Mouse (Mus musculus) lung, postnatal 0 days (tissue): ENCODE data around the gene Elob.

Source experiments
- CTCF ChIP-seq: IDR thresholded peaks from 2 replicates; pipeline ENCODE4 v1.5.1; 2016; ENCODE audit warnings: antibody characterized with exemption, mild to moderate bottlenecking
- EP300 ChIP-seq: IDR thresholded peaks from 2 replicates; pipeline ENCODE4 v1.6.1; 2016; ENCODE audit warnings: antibody characterized with exemption, mild to moderate bottlenecking, control low read depth

DNA sequence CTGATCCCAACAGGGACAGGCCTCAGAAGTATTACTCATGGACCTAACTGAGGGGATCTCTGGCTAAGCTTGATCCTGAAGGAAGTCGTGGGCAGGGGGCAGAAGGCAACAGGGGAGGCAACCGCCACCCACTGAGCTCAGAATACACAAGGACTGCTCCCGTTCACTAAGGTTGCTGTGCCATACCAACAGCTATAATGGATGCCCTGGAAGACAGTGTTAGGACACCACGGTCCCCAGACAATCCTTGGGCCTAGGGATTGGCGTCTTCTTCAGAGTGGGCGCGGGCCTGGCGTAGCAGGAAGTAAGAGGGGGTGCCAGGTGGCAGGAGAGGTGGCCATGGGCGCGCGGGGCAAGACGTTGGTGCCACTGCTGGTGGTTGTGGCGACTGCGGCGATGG lies 38.8 kb upstream of the Elob start, which contains the start of gene Prss21:
- TF ChIP-seq CTCF: no peak
- no peak for TF ChIP-seq EP300
